Comparison of ENCODE assay signal across 27 mouse cellular contexts in the genomic region with DNA sequence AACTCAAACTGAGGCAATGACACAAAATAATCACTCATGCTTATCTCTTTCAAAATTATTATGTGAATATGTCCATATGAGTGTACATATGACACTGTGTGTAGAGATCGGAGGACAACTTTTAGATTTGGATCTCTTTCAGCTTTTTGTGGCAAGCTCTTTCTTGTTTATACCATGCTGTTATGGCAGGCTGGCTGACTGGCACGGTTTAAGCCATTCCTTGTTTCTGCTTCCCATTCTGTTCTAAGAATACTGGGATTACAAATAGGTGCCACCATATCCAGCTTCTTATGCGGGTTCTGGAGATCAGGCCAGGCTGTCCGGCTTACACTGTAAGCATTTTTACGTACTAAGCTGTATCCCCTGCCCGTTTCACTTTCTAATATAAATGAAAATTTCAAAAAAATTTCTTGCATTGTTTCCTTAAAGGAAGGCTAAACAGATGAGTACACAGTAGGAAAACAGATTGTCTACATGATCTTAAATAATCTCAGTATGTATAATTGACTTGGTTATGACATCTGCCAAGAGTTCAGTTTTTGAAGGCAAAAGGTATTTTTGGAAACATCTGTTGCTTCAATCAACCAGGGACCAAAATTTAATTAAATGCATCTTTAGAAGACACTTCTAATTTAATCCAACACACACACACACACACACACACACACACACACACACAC.
"Had no signal": no experiment of that assay in that cellular context is flagged by ENCODE, and none has a peak within 500 bp of the region (broad histone marks: within the 10 kb centered on the region; RNA-seq: fewer than 3 reads in every experiment).

No protein-coding gene starts in this region.

- H3K9me3 ChIP-seq: heart, embryonic 13.5 days; heart, embryonic 15.5 days; hindbrain, embryonic 13.5 days; hindbrain, embryonic 15.5 days; kidney, embryonic 15.5 days; limb, embryonic 13.5 days; limb, embryonic 15.5 days; liver, embryonic 12.5 days had no signal

- H3K4me1 ChIP-seq: heart, embryonic 13.5 days; heart, embryonic 15.5 days; hindbrain, embryonic 13.5 days; hindbrain, embryonic 15.5 days; kidney, embryonic 15.5 days; limb, embryonic 13.5 days; limb, embryonic 15.5 days; liver, embryonic 12.5 days had no signal

- ATAC-seq: hindbrain, postnatal 0 days; intestine, embryonic 16.5 days; liver, embryonic 12.5 days had no signal

- H3K4me3 ChIP-seq: heart, adult 2 months; heart, embryonic 13.5 days; heart, embryonic 15.5 days; hindbrain, embryonic 13.5 days; hindbrain, embryonic 15.5 days; kidney, embryonic 15.5 days; limb, embryonic 13.5 days; limb, embryonic 15.5 days; liver, embryonic 12.5 days had no signal

- H3K27me3 ChIP-seq: heart, embryonic 13.5 days; heart, embryonic 15.5 days; hindbrain, embryonic 13.5 days; hindbrain, embryonic 15.5 days; kidney, embryonic 15.5 days; limb, embryonic 13.5 days; limb, embryonic 15.5 days; liver, embryonic 12.5 days had no signal

- H3K27ac ChIP-seq: heart, adult 2 months; heart, embryonic 13.5 days; heart, embryonic 15.5 days; hindbrain, embryonic 13.5 days; hindbrain, embryonic 15.5 days; hindbrain, postnatal 0 days; kidney, embryonic 15.5 days; kidney, postnatal 0 days; limb, embryonic 13.5 days; limb, embryonic 15.5 days; liver, embryonic 12.5 days; liver, embryonic 14.5 days had no signal

- DNase-seq: gastrocnemius, postnatal 36 days; heart, adult 11 months; heart, adult 2 months; heart, postnatal 14 days; heart, postnatal 36 days; kidney, adult 11 months; kidney, adult 2 months; kidney, adult 9 months; kidney, postnatal 14 days; kidney, postnatal 36 days; layer of hippocampus, adult 9-11 months; layer of hippocampus, postnatal 36 days; left cerebral cortex, postnatal 4 days; lung, adult 18-20 months had no signal

- H3K4me2 ChIP-seq: heart, embryonic 11.5 days; heart, embryonic 13.5 days; heart, embryonic 15.5 days; hindbrain, embryonic 13.5 days; hindbrain, embryonic 15.5 days; kidney, embryonic 15.5 days; limb, embryonic 13.5 days; limb, embryonic 15.5 days; liver, embryonic 12.5 days had no signal

- H3K9ac ChIP-seq: heart, embryonic 13.5 days; heart, embryonic 15.5 days; hindbrain, embryonic 13.5 days; hindbrain, embryonic 15.5 days; kidney, embryonic 15.5 days; limb, embryonic 13.5 days; limb, embryonic 15.5 days; liver, embryonic 12.5 days; liver, embryonic 14.5 days had no signal

- H3K36me3 ChIP-seq: heart, embryonic 13.5 days; heart, embryonic 15.5 days; hindbrain, embryonic 13.5 days; hindbrain, embryonic 15.5 days; kidney, embryonic 15.5 days; limb, embryonic 13.5 days; limb, embryonic 15.5 days; liver, embryonic 12.5 days had no signal
